Mouse (Mus musculus): Measurements from ENCODE around the gene Cep95.

DNA sequence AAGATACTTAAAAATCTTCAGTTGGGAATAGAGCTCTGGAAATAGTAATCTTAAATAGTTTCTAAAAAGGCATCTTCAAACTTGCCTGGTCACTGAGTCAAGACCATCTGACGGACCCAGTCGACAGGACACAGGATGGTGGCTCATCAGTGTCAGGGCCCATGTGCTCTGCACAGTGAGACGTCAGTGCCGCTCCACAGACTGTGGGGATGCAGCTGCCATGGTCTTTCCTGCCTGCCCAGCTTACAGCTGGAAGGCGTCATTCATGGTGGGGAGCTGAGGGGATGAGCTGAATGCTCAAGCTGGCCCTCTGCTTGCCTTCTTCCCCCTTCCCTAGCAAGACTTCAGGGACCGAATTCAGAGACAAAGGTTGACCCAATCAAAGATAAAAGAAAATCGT, 27.3 kb downstream of the Cep95 start:
- TF ChIP-seq CTCF (IDR thresholded peaks at IDR 0.05; ENCODE audit: borderline replicate concordance, insufficient read depth, low read depth, low read length) (no peak), POLR2A (IDR thresholded peaks at IDR 0.05; ENCODE audit: borderline replicate concordance, insufficient read depth, low read length) (no peak)
